Mouse (Mus musculus) ES-E14 (cell line): ENCODE data around the gene Afmid.

Experiments
- HCFC1 ChIP-seq: IDR thresholded peaks from 2 replicates; pipeline ENCODE4 v1.6.1; 2012; ENCODE audit warnings: low read length, inconsistent platforms, borderline replicate concordance; ENCODE audit not compliant: insufficient read depth
- MAFK ChIP-seq: IDR thresholded peaks from 2 replicates; pipeline ENCODE4 v1.6.1; 2014; ENCODE audit warnings: mild to moderate bottlenecking, low read depth, low read length, inconsistent platforms; ENCODE audit not compliant: insufficient read depth
- ZC3H11A ChIP-seq: IDR thresholded peaks from 2 replicates; pipeline ENCODE4 v1.6.1; 2012; ENCODE audit warnings: low read depth, mild to moderate bottlenecking, inconsistent platforms, low read length, borderline replicate concordance
- ZNF384 ChIP-seq: IDR thresholded peaks from 2 replicates; pipeline ENCODE4 v1.6.1; 2012; ENCODE audit warnings: low read depth, low read length, inconsistent platforms

- TF ChIP-seq ZC3H11A (no peak), HCFC1 (no peak), MAFK (no peak), ZNF384 (no peak)
These were observed 34.9 kb upstream of the Afmid start for GRCm38 (mm10) chr11:117790703-117791440.
